Mouse (Mus musculus): Measurements from ENCODE around the gene Rgs5. TPM values are rescaled to one million over a fixed set of nuclear protein-coding genes. Genes with fewer than 3 reads are reported as not detected.

The Rgs5 gene
- total RNA-seq, 2 experiments from 2014 or later: not detected

GRCm38 (mm10) chr1:169704395-169705087 is 49.2 kb downstream of the Rgs5 start:
- no peak for ATAC-seq (replicated peaks; ENCODE audit: low FRiP score, poor library complexity, severe bottlenecking)

- no peak for ATAC-seq (replicated peaks; ENCODE audit: low FRiP score, poor library complexity, severe bottlenecking)
Observed at GRCm38 (mm10) chr1:169721836-169722235, 66.5 kb downstream of the Rgs5 start.

DNA sequence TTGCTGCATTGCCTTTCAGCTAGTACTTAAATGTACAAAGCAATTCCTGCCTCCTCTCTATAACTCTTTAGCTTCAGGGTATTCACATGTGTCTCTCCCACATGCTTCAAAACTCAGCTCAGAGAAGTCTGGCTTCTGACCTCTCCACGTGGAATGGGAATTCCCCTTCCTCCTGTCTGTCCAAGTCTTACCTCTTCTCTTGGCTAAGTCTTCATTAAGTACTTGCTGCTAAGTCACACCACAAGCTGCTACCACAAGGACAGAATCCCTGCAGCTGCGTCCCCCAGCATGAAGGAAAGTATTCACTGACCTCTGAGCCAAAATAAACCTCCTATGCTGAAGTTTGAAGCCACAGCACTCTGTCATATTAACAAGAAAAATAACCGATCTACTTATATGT is 71.0 kb downstream of the Rgs5 start:
- no peak for ATAC-seq (replicated peaks; ENCODE audit: low FRiP score, poor library complexity, severe bottlenecking)

GRCm38 (mm10) chr1:169730599-169731100 is 75.3 kb downstream of the Rgs5 start:
- ATAC-seq (replicated peaks; ENCODE audit: low FRiP score, poor library complexity, severe bottlenecking): no peak

DNA sequence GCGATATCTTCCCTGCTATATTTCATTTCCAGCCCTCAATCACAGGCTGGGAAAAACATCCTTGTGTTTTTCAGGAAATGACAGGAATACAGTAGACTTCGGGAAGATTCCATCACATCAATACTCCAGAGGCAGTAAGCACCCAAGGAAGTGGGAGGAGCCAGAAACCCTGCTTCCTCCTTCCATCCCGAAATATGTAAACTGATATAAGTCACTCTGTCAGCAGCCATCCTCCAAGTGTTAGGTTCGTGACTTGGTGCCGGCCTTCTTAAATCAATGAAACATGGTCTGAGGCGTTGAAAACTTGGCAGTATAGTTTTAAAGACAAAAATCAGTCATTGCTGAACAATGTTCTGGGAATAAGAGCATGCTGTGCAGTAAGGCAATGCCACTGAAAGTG is 80.8 kb downstream of the Rgs5 start:
- no peak for ATAC-seq (replicated peaks; ENCODE audit: low FRiP score, poor library complexity, severe bottlenecking)

DNA sequence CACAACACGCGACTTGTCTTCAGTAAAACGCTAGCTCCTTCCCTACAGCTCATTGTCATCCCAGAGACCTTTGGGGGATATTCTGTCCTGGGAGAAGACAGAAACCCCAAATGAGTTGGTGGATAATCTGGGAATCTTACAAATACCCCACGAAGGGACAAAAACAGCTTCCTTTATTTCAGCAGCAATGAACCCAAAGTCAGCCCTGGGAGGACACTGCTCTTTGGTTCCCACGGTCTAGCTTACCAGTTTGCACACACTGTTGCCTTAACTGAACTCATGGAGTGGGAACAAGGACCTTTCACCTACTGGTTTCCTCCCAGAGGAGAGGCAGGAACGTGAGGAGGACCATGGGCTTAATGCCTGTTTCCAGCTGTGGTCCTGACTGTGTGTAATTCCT is 81.9 kb downstream of the Rgs5 start:
- no peak for ATAC-seq (replicated peaks; ENCODE audit: low FRiP score, poor library complexity, severe bottlenecking)

DNA sequence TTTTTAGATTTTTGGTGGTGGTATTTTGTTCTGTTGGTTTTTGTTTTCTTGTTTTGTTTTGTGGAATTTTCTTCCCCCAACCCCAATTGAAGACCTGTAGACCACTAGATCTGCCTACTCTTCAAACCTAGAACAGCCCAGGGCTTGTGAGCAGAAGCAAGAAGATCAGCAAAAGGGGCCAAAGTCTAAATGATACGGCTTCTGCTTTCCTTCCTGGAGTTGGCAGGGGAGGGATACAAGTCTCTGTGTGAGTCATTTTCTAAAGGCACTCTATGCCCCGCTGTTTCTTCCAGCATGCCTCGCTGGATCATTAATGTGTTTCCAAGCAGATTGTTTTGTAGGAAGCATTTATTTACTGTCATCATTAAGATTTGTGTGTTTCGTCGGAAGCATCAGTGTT is 85.8 kb downstream of the Rgs5 start:
- no peak for ATAC-seq (replicated peaks; ENCODE audit: low FRiP score, poor library complexity, severe bottlenecking)

Other genes with a start within 250 kb of the Rgs5 start
- 32.8 and 53.4 TPM in 2 replicates for gene Nuf2, start 124.0 kb upstream of the Rgs5 start, total RNA-seq (2015; ENCODE audit: low replicate concordance)
- 79.2 and 120 TPM in 2 replicates for gene Nuf2, start 124.0 kb upstream of the Rgs5 start, total RNA-seq (2017; ENCODE audit: low replicate concordance)
- not detected in 2 replicates for gene Rgs4, start 92.1 kb downstream of the Rgs5 start, total RNA-seq (2015; ENCODE audit: low replicate concordance)
- gene Rgs4, start 92.1 kb downstream of the Rgs5 start, total RNA-seq (2017; ENCODE audit: low replicate concordance): not detected in 2 replicates

Measured in erythroblast, adult 5-6 weeks (primary cell).